Mouse (Mus musculus) Patski (cell line): ENCODE measurements around the gene Fmr1nb. TPM values are rescaled to one million over a fixed set of nuclear protein-coding genes. Genes with fewer than 3 reads are reported as not detected.
A peak's percentile ranks its signal among the peaks of the same experiment; 100 is the strongest.
"Not testable (repeated sequence)": the region's sequence is repeated elsewhere in the genome, so short reads cannot be mapped to it uniquely, and the experiment has no call there.

Experiments
- ATAC-seq: fragments of 100-300 bp; one replicate; pipeline ENCODE4 v1.8.0; 2021
- CTCF ChIA-PET: fragments of 350-600 bp; sonication (Branson Sonifier 250); formaldehyde crosslinking; loops from one replicate; lab custom pipeline; 2022; ENCODE audit warnings: inconsistent platforms; lab: Charles Lee
- POLR2A ChIA-PET: fragments of 350-600 bp; sonication (Branson Sonifier 250); formaldehyde crosslinking; loops from one replicate; lab custom pipeline; 2022; ENCODE audit warnings: antibody characterized with exemption, inconsistent platforms; lab: Charles Lee
- DNase-seq: peaks from one replicate; pipeline ENCODE4 v3.0.0-alpha.2; 2011; ENCODE audit warnings: low read depth, low spot score
- H3K27me3 ChIP-seq: fragments of 371-371 bp; one replicate; pipeline ENCODE4 v1.5.1; 2021
- CTCF ChIP-seq: fragments of 100-300 bp; IDR thresholded peaks from one replicate; pipeline ENCODE4 v1.5.1; 2021
- in situ Hi-C: fragments of 300-500 bp; cut with MboI; formaldehyde crosslinking; loops from 3 replicates; pipeline ENCODE4 v1.11.1; 2018; ENCODE audit warnings: low pct_unique_long_range_greater_than_20kb, mixed read lengths
- polyA plus RNA-seq: library from polyadenylated mRNA; unstranded; gene quantifications from one replicate; pipeline ENCODE4 v1.2.3, GENCODE M21; 2021

Fmr1nb gene
- polyA plus RNA-seq: not detected

DNA sequence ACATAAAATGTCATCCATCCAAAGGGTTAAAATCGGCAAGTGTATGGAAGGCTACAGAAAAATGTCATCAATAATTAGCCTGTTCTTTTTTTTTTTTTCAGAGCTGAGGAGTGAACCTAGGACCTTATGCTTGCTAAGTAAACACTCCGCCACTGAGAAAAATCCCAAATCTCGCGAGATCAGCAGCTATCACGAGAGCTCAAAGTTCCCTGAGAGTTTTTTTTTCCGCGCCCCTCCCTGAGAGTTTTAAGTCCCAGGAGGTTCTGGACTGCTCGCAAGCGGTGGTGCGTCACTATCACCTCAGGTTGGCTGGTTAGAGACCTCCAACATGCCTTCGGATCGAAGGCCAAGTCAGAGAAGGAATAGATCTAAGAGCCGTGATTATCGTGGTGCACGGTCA, at the start of gene Fmr1nb:
TSS of gene Fmr1nb (plus strand) at position 234 of the 400 bp plus-strand sequence.
- CTCF ChIA-PET: no interaction called here
- in situ Hi-C loops: no loop called here
- DNase-seq (no peak), ATAC-seq (no peak)
- POLR2A ChIA-PET: no interaction called here
- no peak for TF ChIP-seq CTCF
- peaks cover 25% of the 10 kb centered on the region for H3K27me3 ChIP-seq

GRCm38 (mm10) chrX:68736902-68737301, 24.7 kb upstream of the Fmr1nb start:
- peaks cover 17% of the 10 kb centered on the region for H3K27me3 ChIP-seq
- TF ChIP-seq CTCF: no peak
- ChIA-PET CTCF (no interaction called here), POLR2A (no interaction called here)
- ATAC-seq (no peak), DNase-seq (no peak)
- in situ Hi-C loops: no loop called here

DNA sequence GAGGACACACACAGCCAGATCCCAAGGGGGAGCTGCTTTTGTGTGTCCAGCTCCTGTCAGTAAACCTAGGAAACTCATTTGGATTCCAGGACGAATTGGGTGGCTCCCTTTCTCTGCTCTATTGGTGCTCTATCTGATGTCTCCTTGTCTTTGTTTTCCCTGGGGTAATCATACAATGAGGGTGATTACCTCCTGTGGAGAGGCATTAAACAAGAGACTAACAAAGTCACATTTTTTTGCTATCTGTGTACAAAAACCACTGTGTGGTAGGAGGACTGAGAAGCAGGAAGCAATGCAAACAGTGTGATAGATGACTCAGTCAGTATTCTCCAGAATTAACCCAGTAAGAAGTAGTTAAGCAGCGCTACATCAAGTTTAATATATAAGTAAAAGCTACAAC, 21.6 kb upstream of the Fmr1nb start:
- peaks cover 9% of the 10 kb centered on the region for H3K27me3 ChIP-seq
- DNase-seq (no peak), ATAC-seq (no peak)
- no peak for TF ChIP-seq CTCF
- CTCF ChIA-PET: no interaction called here
- POLR2A ChIA-PET: no interaction called here
- in situ Hi-C loops: no loop called here

DNA sequence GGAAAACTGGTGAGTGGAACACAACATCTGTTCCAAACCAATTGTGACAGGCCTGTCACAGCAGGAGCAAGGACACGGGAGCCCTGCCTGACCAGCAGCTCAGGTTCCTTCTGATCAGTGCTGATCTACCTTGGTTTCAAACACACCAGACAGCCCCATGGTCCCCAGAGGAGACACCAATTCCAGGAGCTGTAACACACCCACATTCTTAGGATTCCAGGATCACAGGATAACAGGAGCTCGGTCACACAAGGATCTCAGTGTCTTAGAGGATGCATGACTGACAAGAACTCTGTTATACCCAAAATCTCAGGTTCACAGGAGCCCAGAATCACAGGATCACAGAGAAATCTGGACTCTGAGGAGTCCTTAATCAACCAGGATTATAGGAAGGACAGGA, 58.8 kb downstream of the Fmr1nb start:
- ATAC-seq, H3K27me3 ChIP-seq, DNase-seq, POLR2A ChIA-PET, in situ Hi-C loops, CTCF ChIA-PET: not testable (repeated sequence)

DNA sequence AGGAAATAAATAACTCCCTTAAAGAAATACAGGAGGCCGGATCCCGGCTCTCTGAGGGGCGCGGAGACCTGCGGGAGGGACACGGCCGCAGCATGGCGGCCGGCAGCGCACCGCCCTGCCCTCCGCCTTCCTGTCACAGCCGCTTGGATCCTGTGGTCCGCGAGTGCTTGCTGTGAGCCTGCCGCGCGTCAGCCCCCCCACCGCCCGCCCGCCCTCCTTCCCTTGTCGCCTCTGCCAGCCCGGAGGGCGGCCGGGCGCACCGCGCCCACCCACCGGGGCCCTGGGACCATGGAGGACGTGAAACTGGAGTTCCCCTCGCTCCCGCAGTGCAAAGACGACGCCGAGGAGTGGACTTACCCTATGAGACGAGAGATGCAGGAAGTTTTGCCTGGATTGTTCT, 59.4 kb downstream of the Fmr1nb start, which contains the start of gene Gm14698:
TSS of gene Gm14698 (plus strand) at position 35 of the 400 bp plus-strand sequence.
- CTCF ChIA-PET, in situ Hi-C loops, H3K27me3 ChIP-seq, DNase-seq, POLR2A ChIA-PET, ATAC-seq: not testable (repeated sequence)

DNA sequence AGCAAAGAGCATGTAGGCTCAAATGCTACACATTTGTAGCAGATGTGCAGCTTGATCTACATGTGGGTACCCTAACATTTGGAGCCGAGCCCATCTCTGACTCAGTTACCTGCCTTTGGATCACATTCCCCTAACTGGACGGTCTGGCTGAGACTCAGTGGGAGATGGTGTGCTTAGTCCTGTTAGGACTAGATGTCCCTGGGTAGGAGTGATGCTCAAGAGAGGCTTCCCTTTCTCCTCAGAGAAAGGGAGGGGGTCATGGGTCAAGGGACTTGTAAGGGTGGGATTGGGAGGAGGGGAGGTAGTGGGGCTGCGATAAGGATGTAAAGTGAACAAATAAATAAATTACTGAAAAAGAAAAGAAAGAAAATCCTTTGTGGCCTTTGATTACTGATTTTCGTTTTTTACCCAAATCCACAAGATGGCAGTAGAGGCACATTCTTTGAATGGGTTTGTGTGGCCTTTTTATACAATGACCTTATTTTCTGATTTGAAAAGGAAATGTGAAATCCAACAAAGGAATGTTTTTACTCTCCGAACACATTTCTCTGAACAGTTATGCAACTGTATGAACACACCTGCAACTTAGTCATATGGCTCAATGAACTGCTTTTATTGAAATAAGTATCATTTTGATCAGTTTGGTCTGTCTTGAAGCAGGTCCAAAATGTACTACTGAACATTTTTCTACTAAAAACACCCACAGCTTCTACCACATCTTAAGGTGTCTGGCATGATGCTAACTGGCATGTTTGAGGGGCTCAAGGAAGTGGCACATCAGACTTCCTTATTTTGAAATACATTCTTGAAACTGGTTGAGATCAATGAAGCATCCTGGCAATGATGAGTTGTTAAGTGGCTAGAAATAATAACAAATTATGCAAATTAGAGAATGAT, 78.2 kb downstream of the Fmr1nb start:
- no peak for DNase-seq
- peak; percentile 50 for TF ChIP-seq CTCF
- ChIA-PET CTCF (no interaction called here), POLR2A (no interaction called here)
- in situ Hi-C loops: loop anchor here (25.0 kb wide), 1 partner anchor 1473 kb away; no protein-coding TSS in a partner anchor
- peaks cover 22% of the 10 kb centered on the region for H3K27me3 ChIP-seq
- ATAC-seq: no peak

Other genes with a start within 250 kb of the Fmr1nb start
- gene Fmr1, start 83.3 kb upstream of the Fmr1nb start, polyA plus RNA-seq: 46.3 TPM
- gene Gm14698, start 59.3 kb downstream of the Fmr1nb start, polyA plus RNA-seq: 3.9 TPM
- not detected for gene Gm6812, start 131.2 kb downstream of the Fmr1nb start, polyA plus RNA-seq